Mouse (Mus musculus): ENCODE measurements around the gene Tmed10.
A peak's percentile ranks its signal among the peaks of the same experiment; 100 is the strongest.

Gene Tmed10

GRCm38 (mm10) chr12:85337567-85338311, 36.9 kb downstream of the Tmed10 start:
- DNase-seq (ENCODE audit: extremely low read depth, low read depth) = peak; percentile 28

- DNase-seq (ENCODE audit: extremely low read depth, low read depth) = no peak
Observed at GRCm38 (mm10) chr12:85330153-85330552, 44.5 kb downstream of the Tmed10 start.

- DNase-seq (ENCODE audit: extremely low read depth, low read depth) = no peak
Observed at GRCm38 (mm10) chr12:85308651-85309050, 66.0 kb downstream of the Tmed10 start.

GRCm38 (mm10) chr12:85305247-85305892, 69.3 kb downstream of the Tmed10 start:
- DNase-seq (ENCODE audit: extremely low read depth, low read depth) = peak; percentile 64

DNA sequence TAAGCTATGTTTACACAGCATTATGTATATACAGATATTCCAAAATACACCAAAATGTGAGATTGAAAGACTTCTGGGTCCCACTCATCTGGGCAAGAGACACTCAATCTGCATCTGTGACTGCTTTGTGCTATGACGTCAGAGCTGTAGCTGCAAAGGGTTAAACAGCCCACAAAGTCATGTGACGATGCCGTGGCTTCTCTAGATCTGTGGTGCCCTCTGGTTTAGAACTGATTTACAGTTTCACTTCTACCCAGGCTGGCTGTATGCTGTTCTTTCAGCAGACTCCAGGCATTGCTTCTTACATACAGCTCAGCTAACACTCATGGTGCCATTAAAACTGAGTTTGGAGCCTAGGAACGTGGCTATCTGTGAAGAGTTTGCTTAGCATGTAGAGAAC, 69.9 kb downstream of the Tmed10 start:
- DNase-seq (ENCODE audit: extremely low read depth, low read depth) = no peak

GRCm38 (mm10) chr12:85303256-85303655, 71.4 kb downstream of the Tmed10 start:
- no peak for DNase-seq (ENCODE audit: extremely low read depth, low read depth)

DNA sequence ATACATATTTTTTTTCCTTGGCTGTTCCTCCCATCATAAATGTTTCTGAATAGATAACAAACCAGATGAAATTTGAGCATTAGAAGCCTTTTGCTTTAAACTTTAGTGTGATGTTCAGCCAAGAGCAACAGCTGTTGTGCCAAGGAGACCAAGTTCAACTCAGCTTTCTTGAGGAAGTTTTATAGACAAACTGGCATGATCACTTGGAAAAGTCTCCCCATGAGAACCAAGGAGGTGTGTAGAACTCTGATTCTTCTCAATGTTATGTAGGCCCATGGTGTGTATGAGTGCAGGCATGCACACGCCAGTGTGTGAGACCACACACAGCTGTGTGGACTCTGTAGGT, 75.8 kb downstream of the Tmed10 start:
- DNase-seq (ENCODE audit: extremely low read depth, low read depth) = no peak

DNA sequence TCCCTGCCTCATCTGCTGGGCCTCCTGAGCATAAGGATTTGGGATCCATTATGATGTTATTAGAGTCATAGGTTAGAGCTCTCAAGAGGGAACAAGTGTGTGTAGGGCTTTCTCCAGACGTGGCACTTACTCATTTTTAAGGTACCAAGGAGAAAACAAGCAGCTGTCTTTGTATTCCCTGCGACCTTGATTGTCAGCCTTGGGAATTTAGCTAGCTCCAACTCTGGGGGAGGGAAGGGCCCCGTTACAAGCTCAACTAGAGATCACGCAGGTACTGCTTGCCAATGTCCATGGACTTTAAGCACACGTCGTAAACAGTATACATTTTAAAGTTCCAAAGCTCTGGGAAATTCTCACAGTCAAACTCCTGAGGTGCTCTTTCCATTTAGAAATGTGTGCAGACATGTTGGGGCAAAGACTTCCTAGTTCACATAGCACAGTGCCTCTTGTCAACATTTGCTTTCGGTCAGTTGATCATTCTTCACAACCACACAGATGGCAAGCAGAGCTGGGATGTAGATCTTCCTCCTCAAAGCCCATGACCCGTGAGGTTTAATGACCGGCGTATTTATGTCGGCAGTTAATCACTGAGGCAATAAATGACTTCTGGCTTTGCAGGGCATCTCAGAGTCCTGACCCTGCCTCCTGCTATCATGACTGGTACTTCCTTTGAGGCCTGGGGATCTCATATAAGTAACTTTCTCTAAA, 76.4 kb downstream of the Tmed10 start:
- DNase-seq (ENCODE audit: extremely low read depth, low read depth) = no peak

DNA sequence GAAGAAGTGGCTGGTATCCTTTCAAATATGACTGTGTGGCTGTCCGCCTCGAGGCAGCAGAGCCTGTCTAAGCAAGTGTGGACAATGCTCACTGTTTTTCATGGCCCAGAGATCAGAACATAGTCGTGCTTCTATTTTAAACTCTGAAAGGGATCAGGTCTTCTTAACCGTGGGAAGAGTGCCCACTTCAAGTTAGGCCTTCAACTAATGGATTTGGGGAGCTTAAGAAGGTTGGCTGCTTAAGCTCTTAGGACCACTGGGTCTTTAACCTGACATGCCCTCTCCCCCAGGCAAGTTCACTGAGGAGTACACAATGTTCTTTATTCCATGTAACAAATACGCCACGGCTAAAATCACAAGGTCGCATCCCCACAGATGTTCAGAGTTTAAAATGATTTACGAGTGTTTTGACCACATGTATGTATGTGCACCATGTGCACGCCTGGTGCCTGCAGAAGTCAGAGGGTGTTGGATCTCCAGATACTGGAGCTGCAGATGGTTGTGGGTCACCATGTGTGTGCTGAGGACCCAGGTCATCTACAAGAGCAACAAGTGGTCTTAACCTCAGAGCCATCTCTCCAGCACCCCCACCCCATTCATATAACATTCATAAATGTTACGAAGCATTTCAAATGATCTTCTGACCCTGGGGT, 77.2 kb downstream of the Tmed10 start:
- no peak for DNase-seq (ENCODE audit: extremely low read depth, low read depth)

DNA sequence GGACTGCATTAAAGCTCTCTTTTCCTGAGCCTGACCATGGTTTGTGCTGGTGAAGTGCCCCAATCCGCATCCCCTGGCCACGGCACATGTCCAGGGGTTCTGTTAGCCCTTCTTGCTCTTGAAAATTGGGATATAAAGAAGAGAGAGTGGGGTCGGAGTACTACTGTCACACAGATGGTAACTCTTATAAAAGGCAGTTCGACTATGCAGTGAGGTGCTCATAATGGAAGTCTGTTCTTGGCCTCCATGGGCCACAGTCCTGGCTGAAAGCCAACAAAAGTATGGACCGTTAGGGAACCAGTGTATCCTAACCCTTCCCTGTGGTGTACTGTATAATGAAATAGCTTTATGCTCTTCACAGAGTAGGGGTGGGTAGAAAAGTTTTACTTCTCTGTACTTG, 77.7 kb downstream of the Tmed10 start:
- DNase-seq (ENCODE audit: extremely low read depth, low read depth) = no peak

DNA sequence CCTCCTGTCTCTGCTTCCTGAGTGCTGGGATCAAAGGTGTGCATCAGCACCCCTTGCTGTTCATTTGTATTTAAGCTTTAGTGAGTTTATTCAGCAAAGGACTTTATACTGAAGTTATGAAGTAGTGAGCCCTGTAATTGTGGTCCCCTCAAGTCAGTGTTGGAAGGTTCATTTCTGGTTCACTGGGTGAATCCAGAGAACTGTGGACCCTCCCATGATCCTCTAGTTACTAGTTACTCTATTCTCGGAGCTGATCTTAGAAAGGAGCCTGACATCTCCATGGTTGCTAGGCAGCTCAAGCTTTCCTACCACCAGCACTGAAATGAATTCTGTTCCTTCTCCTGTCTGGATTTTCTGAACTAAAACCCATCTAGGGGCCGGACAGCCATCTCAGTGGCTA, 79.1 kb downstream of the Tmed10 start:
- no peak for DNase-seq (ENCODE audit: extremely low read depth, low read depth)

DNA sequence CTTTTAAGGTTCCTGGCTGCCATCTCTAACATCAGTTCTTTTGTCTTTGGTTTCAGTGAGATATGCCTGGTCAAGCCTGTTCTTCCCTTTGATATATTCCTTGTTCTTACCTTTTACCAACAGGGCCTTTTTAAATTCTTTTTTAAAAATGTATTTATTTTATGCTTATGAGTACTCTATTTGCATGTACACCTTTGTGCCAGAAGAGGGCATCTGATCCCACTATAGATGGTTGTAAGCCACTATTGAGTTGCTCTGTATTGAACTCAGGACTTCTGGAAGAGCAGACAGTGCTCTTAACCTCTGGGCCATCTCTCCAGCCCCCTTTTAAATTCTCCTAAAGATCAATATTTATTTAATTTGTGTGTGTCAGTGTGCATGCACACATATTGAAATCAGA, 81.7 kb downstream of the Tmed10 start:
- DNase-seq (ENCODE audit: extremely low read depth, low read depth) = no peak

DNA sequence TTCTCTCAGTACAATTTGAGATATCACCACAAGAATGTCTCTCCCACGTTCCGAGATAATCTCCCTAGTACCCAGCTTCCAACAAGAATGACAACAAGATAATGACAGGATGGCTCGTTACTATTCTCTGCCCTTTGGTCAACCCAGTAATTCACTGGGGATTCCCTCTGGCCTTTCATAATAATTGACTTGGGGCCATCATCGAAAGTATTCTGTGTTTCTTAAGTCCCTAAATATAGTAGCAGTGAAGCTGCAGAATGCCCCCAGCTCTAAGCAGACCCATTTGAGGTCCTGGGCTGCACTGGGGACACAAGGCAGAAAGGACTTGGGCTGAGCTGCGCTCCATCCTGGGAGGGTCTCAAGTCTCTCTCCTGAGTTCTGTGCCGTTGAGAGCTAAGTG, 82.4 kb downstream of the Tmed10 start:
- DNase-seq (ENCODE audit: extremely low read depth, low read depth) = no peak

- no peak for DNase-seq (ENCODE audit: extremely low read depth, low read depth)
Observed at GRCm38 (mm10) chr12:85291541-85291940, 83.1 kb downstream of the Tmed10 start.

DNA sequence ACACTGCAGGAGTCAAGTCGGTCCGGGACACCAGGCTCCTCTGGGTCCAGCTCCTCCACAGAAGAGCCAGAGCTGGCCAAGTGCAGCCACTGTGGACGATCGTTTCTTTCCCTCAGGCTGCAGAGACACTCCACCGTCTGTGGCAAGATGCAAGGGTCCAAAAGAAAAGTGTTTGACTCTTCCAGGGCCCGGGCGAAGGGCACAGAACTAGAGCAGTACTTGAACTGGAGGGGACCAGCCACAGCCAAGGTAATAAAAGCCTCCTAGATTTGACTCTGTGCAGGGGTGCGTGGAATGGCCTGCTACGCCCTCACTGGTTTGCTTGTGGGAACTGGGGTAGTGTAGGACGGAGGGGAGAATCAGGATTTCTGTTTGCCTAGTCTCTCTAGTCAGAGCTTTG, 84.0 kb downstream of the Tmed10 start:
- DNase-seq (ENCODE audit: extremely low read depth, low read depth) = no peak
